Mouse (Mus musculus) heart, adult 2 months (tissue): ENCODE measurements around the gene Map2k6.

ENCODE experiments used
- CTCF ChIP-seq: fragments of 200-600 bp; IDR thresholded peaks from 2 replicates; pipeline ENCODE4 v1.8.1; 2022; ENCODE audit warnings: antibody characterized with exemption, mild to moderate bottlenecking, moderate library complexity
- EP300 ChIP-seq: fragments of 200-500 bp; IDR thresholded peaks from 2 replicates; pipeline ENCODE4 v1.6.1; 2011; ENCODE audit warnings: low read depth, low read length, control low read depth; ENCODE audit not compliant: insufficient read depth
- POLR2A ChIP-seq: fragments of 200-500 bp; IDR thresholded peaks from 2 replicates; pipeline ENCODE4 v1.6.1; 2011; ENCODE audit warnings: mild to moderate bottlenecking, low read depth, low read length, control low read depth; ENCODE audit not compliant: insufficient read depth

- TF ChIP-seq POLR2A (no peak), CTCF (no peak), EP300 (no peak)
Measured at GRCm38 (mm10) chr11:110461560-110462331, 62.8 kb downstream of the Map2k6 start.
